In the genomic region with DNA sequence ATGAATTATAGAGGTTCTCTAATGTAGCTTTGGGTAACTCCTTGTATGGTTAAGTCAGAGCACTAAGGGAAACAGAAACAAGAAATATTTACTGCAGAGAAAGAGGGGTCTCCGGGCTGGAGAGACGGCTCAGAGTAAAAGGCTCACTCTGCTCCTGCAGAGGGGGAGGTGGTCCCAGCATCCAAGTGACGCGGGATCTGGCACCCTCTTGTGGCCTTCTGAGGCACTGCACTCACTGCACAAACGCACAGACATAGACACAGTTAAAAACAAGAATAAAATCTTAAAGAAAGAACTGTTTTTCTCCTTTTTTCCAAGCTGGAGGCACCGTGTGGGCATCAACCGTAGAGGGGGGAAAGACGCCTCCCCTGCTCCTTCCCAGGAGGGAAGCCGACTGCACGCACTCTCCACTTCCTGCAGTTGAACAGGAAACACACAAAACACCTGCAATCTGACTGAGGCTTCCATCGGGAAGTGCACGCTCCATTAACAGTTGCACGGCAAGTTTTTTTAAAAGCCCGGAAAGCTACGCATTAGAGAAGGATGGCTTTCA, we compare ENCODE assay signal across 12 mouse cellular contexts.
DNase-seq lines count a peak whose midpoint lies in the region; ATAC-seq and TF ChIP-seq lines count a peak whose summit lies in the region.
"Had no signal": no experiment of that assay in that cellular context is flagged by ENCODE, and none has a peak within 500 bp of the region (broad histone marks: within the 10 kb centered on the region; RNA-seq: fewer than 3 reads in every experiment).

No protein-coding gene starts in this region.

- peak; percentile 37 for TF ChIP-seq CTCF in lung, postnatal 0 days (IDR thresholded peaks at IDR 0.05)

- no peak overlapping the region for H3K9ac ChIP-seq in hindbrain, embryonic 15.5 days
- H3K9ac ChIP-seq in hindbrain, embryonic 16.5 days (ENCODE audit: low read depth, low read length) = no peak overlapping the region
- H3K9ac ChIP-seq in lung, postnatal 0 days (replicated peaks; ENCODE audit: low read depth) = no peak overlapping the region
- no peak overlapping the region for H3K9ac ChIP-seq in limb, embryonic 13.5 days
- no peak overlapping the region for H3K9ac ChIP-seq in neural tube, embryonic 15.5 days (replicated peaks)

- 0 out of 2 replicates have a peak overlapping the region, but pooled peaks have one; percentile 2 for H3K27ac ChIP-seq in hindbrain, embryonic 15.5 days (replicated peaks)
- H3K27ac ChIP-seq in hindbrain, embryonic 16.5 days (ENCODE audit: low read depth, low read length) = no peak overlapping the region
- H3K27ac ChIP-seq in lung, postnatal 0 days (ENCODE audit: low read length) = no peak overlapping the region
- H3K27ac ChIP-seq in limb, embryonic 13.5 days = no peak overlapping the region
- no peak overlapping the region for H3K27ac ChIP-seq in neural tube, embryonic 15.5 days (replicated peaks)

- H3K4me3 ChIP-seq in hindbrain, embryonic 15.5 days = no peak overlapping the region
- no peak overlapping the region for H3K4me3 ChIP-seq in hindbrain, embryonic 16.5 days (ENCODE audit: low read length)
- H3K4me3 ChIP-seq in lung, postnatal 0 days (ENCODE audit: low read depth, low read length) = no peak overlapping the region
- no peak overlapping the region for H3K4me3 ChIP-seq in limb, embryonic 13.5 days
- no peak overlapping the region for H3K4me3 ChIP-seq in neural tube, embryonic 15.5 days (replicated peaks)

- ATAC-seq in hindbrain, embryonic 15.5 days (ENCODE audit: low FRiP score, low read depth) = no peak
- ATAC-seq in hindbrain, embryonic 16.5 days = no peak
- no peak for ATAC-seq in lung, postnatal 0 days
- ATAC-seq in limb, embryonic 13.5 days (ENCODE audit: low FRiP score, low read depth) = no peak
- ATAC-seq in neural tube, embryonic 15.5 days (ENCODE audit: low FRiP score) = no peak
- ATAC-seq: inflammation-experienced regulatory T-cells, adult 6 months had no signal

- no peak for TF ChIP-seq EP300 in lung, postnatal 0 days (IDR thresholded peaks at IDR 0.05)

- H3K9me3 ChIP-seq in hindbrain, embryonic 15.5 days = no peaks in the 10 kb centered on the region
- no peaks in the 10 kb centered on the region for H3K9me3 ChIP-seq in hindbrain, embryonic 16.5 days (ENCODE audit: control insufficient read depth, low read length)
- H3K9me3 ChIP-seq in lung, postnatal 0 days (ENCODE audit: low read length) = no peaks in the 10 kb centered on the region
- H3K9me3 ChIP-seq in limb, embryonic 13.5 days = peaks cover 5% of the 10 kb centered on the region; the same call in 1 of the 2 replicates
- no peaks in the 10 kb centered on the region for H3K9me3 ChIP-seq in neural tube, embryonic 15.5 days (replicated peaks)

- 75% methylated on average over 15 of the region's 15 CpGs for WGBS in hindbrain, embryonic 15.5 days
- 77% methylated on average over 15 of the region's 15 CpGs for WGBS in hindbrain, embryonic 16.5 days
- 78% methylated on average over 15 of the region's 15 CpGs for WGBS in lung, postnatal 0 days
- WGBS in limb, embryonic 13.5 days = 49% methylated on average over 15 of the region's 15 CpGs
- WGBS in neural tube, embryonic 15.5 days = 79% methylated on average over 15 of the region's 15 CpGs

- no peak overlapping the region for H3K4me2 ChIP-seq in hindbrain, embryonic 15.5 days
- no peak overlapping the region for H3K4me2 ChIP-seq in hindbrain, embryonic 16.5 days (ENCODE audit: low read length)
- H3K4me2 ChIP-seq in lung, postnatal 0 days (replicated peaks; ENCODE audit: low read depth, low read length) = no peak overlapping the region
- 0 out of 2 replicates have a peak overlapping the region, but pooled peaks have one; percentile 2 for H3K4me2 ChIP-seq in limb, embryonic 13.5 days (replicated peaks)
- no peak overlapping the region for H3K4me2 ChIP-seq in neural tube, embryonic 15.5 days

- H3K27me3 ChIP-seq in hindbrain, embryonic 15.5 days = no peaks in the 10 kb centered on the region
- H3K27me3 ChIP-seq in hindbrain, embryonic 16.5 days (replicated peaks; ENCODE audit: control insufficient read depth, insufficient read depth, low read length) = no peaks in the 10 kb centered on the region
- no peaks in the 10 kb centered on the region for H3K27me3 ChIP-seq in lung, postnatal 0 days (replicated peaks; ENCODE audit: insufficient read depth, low read length)
- H3K27me3 ChIP-seq in limb, embryonic 13.5 days = no peaks in the 10 kb centered on the region
- H3K27me3 ChIP-seq in neural tube, embryonic 15.5 days (replicated peaks) = no peaks in the 10 kb centered on the region

- H3K36me3 ChIP-seq in hindbrain, embryonic 15.5 days = no peaks in the 10 kb centered on the region
- no peaks in the 10 kb centered on the region for H3K36me3 ChIP-seq in hindbrain, embryonic 16.5 days (ENCODE audit: control insufficient read depth, insufficient read depth, low read length)
- no peaks in the 10 kb centered on the region for H3K36me3 ChIP-seq in lung, postnatal 0 days (ENCODE audit: insufficient read depth, low read length)
- H3K36me3 ChIP-seq in limb, embryonic 13.5 days = no peaks in the 10 kb centered on the region
- H3K36me3 ChIP-seq in neural tube, embryonic 15.5 days = no peaks in the 10 kb centered on the region

- H3K4me1 ChIP-seq in hindbrain, embryonic 15.5 days (replicated peaks) = no peaks in the 10 kb centered on the region
- no peaks in the 10 kb centered on the region for H3K4me1 ChIP-seq in hindbrain, embryonic 16.5 days (ENCODE audit: control insufficient read depth, insufficient read depth, low read depth, low read length)
- H3K4me1 ChIP-seq in lung, postnatal 0 days (ENCODE audit: insufficient read depth, low read depth, low read length) = no peaks in the 10 kb centered on the region
- peaks cover 14% of the 10 kb centered on the region for H3K4me1 ChIP-seq in limb, embryonic 13.5 days
- H3K4me1 ChIP-seq in neural tube, embryonic 15.5 days = no peaks in the 10 kb centered on the region

- no peak for DNase-seq in lung, postnatal 0 days (ENCODE audit: low spot score)
- no peak for DNase-seq in lung, postnatal 10 days
- DNase-seq in R1 (ENCODE audit: low read depth, low spot score) = peak; percentile 56
- no peak for DNase-seq in spleen, adult 12 weeks (ENCODE audit: low spot score)
- DNase-seq: cerebellum, postnatal 25 days; lung, adult 18-20 months; thymus, postnatal 36 days had no signal
